Mouse (Mus musculus) kidney, adult 2 months (tissue): ENCODE measurements around the gene Evi2b.

Source experiments
- CTCF ChIP-seq: fragments of 200-500 bp; conservative IDR thresholded peaks from 2 replicates; pipeline ENCODE4 v1.5.1; 2011; ENCODE audit warnings: low read depth, mild to moderate bottlenecking, control low read depth, low read length, moderate library complexity, mixed read lengths; ENCODE audit not compliant: insufficient read depth, insufficient read length
- POLR2A ChIP-seq: fragments of 200-500 bp; IDR thresholded peaks from one replicate; pipeline ENCODE4 v1.6.1; 2011; ENCODE audit warnings: low read depth, low read length, control low read depth

DNA sequence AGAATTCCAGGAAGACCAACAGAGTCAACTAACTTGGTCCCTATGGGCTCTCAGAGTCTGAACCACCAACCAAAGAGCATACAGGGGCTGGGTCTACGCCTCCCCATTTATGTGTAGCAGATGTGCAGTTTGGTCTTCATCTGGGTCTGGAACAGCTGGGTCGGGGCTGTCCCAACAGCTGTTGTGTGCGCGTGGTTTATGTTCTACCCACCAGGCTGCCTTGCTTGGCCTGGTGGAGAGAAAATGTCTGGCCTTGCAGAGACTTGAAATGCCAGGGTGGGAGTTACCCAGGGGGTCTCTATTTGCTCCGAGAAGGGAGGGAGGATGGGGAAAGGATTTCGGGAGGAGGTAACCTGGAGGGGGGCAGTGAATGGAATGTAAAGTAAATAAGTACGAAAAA lies 39.9 kb upstream of the Evi2b start:
- TF ChIP-seq POLR2A, result no peak
- TF ChIP-seq CTCF, result no peak
